Mouse (Mus musculus): ENCODE measurements at regions not wholly inside any gene's neighbourhood (a gene's known extent, or its start where the extent isn't known, plus 50 kb on each side); places are given as distances from the start of the nearest gene placed in this dataset.

- TF ChIP-seq CTCF (IDR thresholded peaks at IDR 0.05; ENCODE audit: extremely low read depth, insufficient read length, insufficient replicate concordance, low read depth, low read length) (no peak), POLR2A (IDR thresholded peaks at IDR 0.05; ENCODE audit: low read depth, low read length) (no peak)
Measured at GRCm38 (mm10) chr3:144041788-144042187, 163.2 kb downstream of the Lmo4 start.

Measured in small intestine, adult 2 months (tissue).